Mouse (Mus musculus) kidney, embryonic 16.5 days (tissue): ENCODE measurements at regions not wholly inside any gene's neighbourhood (a gene's known extent, or its start where the extent isn't known, plus 50 kb on each side); places are given as distances from the start of the nearest gene placed in this dataset.
A peak's percentile ranks its signal among the peaks of the same experiment; 100 is the strongest.

Source experiments
- ATAC-seq: fragments of 200-750 bp; cut with Nextera tagmentation; 2 replicates; pipeline ENCODE4 v1.8.0; 2017; ENCODE audit warnings: moderate TSS enrichment; ENCODE audit not compliant: low FRiP score, low TSS enrichment
- H3K27ac ChIP-seq: fragments of 300-500 bp; sonication (generic); 2 replicates; pipeline ENCODE4 v1.5.1; 2014; ENCODE audit warnings: low read length
- H3K27me3 ChIP-seq: fragments of 300-500 bp; sonication (generic); 2 replicates; pipeline ENCODE4 v1.6.1; 2014; ENCODE audit warnings: low read length, control low read depth, mixed read lengths; ENCODE audit not compliant: insufficient read depth
- H3K36me3 ChIP-seq: fragments of 300-500 bp; sonication (generic); 2 replicates; pipeline ENCODE4 v1.6.1; 2014; ENCODE audit warnings: low read length, control low read depth, mixed read lengths; ENCODE audit not compliant: insufficient read depth
- H3K4me1 ChIP-seq: fragments of 300-500 bp; sonication (generic); 2 replicates; pipeline ENCODE4 v1.6.1; 2014; ENCODE audit warnings: low read length, control low read depth, mixed read lengths; ENCODE audit not compliant: insufficient read depth
- H3K4me2 ChIP-seq: fragments of 300-500 bp; sonication (generic); replicated peaks from 2 replicates; pipeline ENCODE4 v1.6.1; 2014; ENCODE audit warnings: low read depth, low read length
- H3K4me3 ChIP-seq: fragments of 300-500 bp; sonication (generic); 2 replicates; pipeline ENCODE4 v1.5.1; 2014; ENCODE audit warnings: mild to moderate bottlenecking, low read length
- H3K9ac ChIP-seq: fragments of 300-500 bp; sonication (generic); replicated peaks from 2 replicates; pipeline ENCODE4 v1.6.1; 2014; ENCODE audit warnings: low read length
- H3K9me3 ChIP-seq: fragments of 300-500 bp; sonication (generic); 2 replicates; pipeline ENCODE4 v1.6.1; 2016; ENCODE audit warnings: low read length, control low read depth
- WGBS: fragments of 180-500 bp; shearing (Covaris S2); extraction: QIAGEN DNeasy Blood & Tissue Kit; methylation state at CpG from one replicate; pipeline ENCODE4 v1.1.7; 2014; 5-methylcytosine and 5-hydroxymethylcytosine counted together

GRCm38 (mm10) chr10:95021209-95021608 is 76.6 kb upstream of the Plxnc1 start:
- Histone ChIP-seq H3K36me3 (no peaks in the 10 kb centered on the region), H3K4me3 (no peak overlapping the region), H3K4me2 (no peak overlapping the region), H3K9me3 (peaks cover 3% of the 10 kb centered on the region; the same call in 1 of the 2 replicates), H3K27ac (no peak overlapping the region), H3K9ac (no peak overlapping the region), H3K27me3 (no peaks in the 10 kb centered on the region), H3K4me1 (no peaks in the 10 kb centered on the region)
- 48% methylated on average over 1 of the region's 1 CpGs for WGBS
- ATAC-seq, result no peak; the same call in 1 of the 2 replicates

DNA sequence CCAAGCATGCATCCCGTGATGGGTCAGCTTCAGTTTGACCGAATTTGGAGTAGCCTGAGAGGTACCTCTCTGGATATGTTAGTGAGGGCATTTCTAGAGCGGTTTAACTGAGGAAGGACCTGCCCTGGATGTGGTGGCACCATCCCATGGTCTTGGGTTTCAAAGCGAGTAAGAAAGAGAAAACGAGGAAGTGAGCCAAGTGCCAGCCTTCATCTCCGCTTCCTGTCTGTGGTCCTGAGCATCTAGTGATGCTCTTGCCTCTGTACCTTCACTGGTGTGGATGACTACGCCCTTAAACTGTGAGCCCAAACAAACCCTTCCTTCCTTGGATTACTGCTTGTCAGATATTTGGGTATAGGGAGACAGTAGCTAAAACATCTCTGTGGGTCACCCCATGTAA is 72.3 kb upstream of the Plxnc1 start:
- 86% methylated on average over 7 of the region's 7 CpGs for WGBS
- Histone ChIP-seq H3K9ac (no peak overlapping the region), H3K27ac (no peak overlapping the region), H3K9me3 (peaks cover 3% of the 10 kb centered on the region; the same call in 1 of the 2 replicates), H3K27me3 (no peaks in the 10 kb centered on the region), H3K4me1 (no peaks in the 10 kb centered on the region), H3K4me3 (no peak overlapping the region), H3K4me2 (no peak overlapping the region), H3K36me3 (no peaks in the 10 kb centered on the region)
- no peak for ATAC-seq

GRCm38 (mm10) chr10:95015298-95015951 is 70.8 kb upstream of the Plxnc1 start:
- no peaks in the 10 kb centered on the region for H3K27me3 ChIP-seq
- no peak overlapping the region for H3K9ac ChIP-seq
- no peak overlapping the region for H3K4me3 ChIP-seq
- H3K4me2 ChIP-seq, result no peak overlapping the region
- 0 out of 2 replicates have a peak, but pooled peaks have one; percentile 31 for ATAC-seq
- no peak overlapping the region for H3K27ac ChIP-seq
- H3K4me1 ChIP-seq, result no peaks in the 10 kb centered on the region
- no peaks in the 10 kb centered on the region for H3K36me3 ChIP-seq
- H3K9me3 ChIP-seq, result peaks cover 3% of the 10 kb centered on the region; the same call in 1 of the 2 replicates
- WGBS, result 82% methylated on average over 9 of the region's 9 CpGs

DNA sequence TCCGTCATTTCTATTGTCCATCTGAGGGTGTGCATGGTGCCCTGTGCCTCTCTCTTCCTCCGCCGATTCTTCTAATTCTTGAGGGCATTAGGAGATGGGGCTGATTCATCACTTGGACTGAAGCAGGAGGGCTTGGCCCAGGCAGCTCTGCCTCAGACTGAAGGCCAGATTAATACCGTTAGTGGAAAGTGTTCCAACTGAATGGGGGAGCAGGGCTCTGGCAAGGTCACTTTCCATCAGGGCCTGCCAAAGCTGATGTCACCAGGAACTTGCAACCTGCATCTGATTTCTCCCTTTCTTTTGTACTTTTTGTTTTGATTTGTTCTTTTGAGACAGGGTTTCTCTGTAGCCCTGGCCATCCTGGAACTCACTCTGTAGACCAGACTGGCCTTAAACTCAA is 69.3 kb upstream of the Plxnc1 start:
- WGBS, result 86% methylated on average over 4 of the region's 4 CpGs
- ATAC-seq, result no peak
- H3K4me2 ChIP-seq, result no peak overlapping the region

DNA sequence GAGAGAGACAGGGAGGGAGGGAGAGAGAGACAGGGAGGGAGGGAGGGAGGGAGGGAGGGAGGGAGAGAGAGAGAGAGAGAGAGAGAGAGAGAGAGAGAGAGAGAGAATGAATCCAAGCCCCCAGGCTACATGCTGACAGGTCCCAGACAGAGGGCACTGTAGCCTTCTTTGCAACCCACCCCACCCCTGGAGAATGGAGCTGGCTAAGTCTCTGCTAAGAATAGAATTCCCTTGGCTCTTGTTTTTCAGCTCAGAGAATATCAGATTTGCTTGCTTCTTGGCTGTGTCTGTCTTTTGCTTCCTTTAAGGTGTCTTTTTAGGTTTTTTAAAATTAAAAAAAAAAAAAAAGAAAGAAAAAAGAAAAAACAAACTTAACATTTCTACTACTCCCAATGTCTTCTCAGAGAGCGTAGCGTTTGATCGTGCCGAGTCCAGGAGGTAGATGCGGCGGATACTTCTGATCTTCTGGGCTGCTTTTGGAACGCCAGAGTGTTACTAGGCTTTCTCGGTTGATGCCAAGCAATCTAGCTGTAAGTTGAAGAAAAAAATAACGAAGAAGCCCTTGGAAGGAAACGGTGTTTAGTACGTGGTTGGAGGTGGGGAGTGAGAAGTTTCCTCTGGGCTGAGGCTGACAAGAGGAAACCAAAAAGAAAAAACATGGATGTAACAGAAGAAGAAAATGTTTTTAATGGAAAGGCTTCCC is 68.7 kb upstream of the Plxnc1 start:
- Histone ChIP-seq H3K27me3 (no peaks in the 10 kb centered on the region), H3K9me3 (peaks cover 3% of the 10 kb centered on the region; the same call in 1 of the 2 replicates), H3K4me2 (no peak overlapping the region), H3K27ac (no peak overlapping the region), H3K9ac (no peak overlapping the region), H3K4me3 (no peak overlapping the region), H3K36me3 (no peaks in the 10 kb centered on the region), H3K4me1 (no peaks in the 10 kb centered on the region)
- 91% methylated on average over 11 of the region's 11 CpGs for WGBS
- ATAC-seq, result no peak

More for the DNA sequence above, 69.3 kb upstream of the Plxnc1 start:
- no peak overlapping the region for H3K27ac ChIP-seq
- no peaks in the 10 kb centered on the region for H3K4me1 ChIP-seq
- H3K36me3 ChIP-seq, result no peaks in the 10 kb centered on the region
- no peak overlapping the region for H3K4me3 ChIP-seq
- no peaks in the 10 kb centered on the region for H3K27me3 ChIP-seq
- H3K9ac ChIP-seq, result no peak overlapping the region
- peaks cover 3% of the 10 kb centered on the region; the same call in 1 of the 2 replicates for H3K9me3 ChIP-seq

- Histone ChIP-seq H3K4me2 (no peak overlapping the region), H3K36me3 (no peaks in the 10 kb centered on the region), H3K9me3 (peaks cover 3% of the 10 kb centered on the region; the same call in 1 of the 2 replicates), H3K27ac (no peak overlapping the region), H3K27me3 (no peaks in the 10 kb centered on the region), H3K9ac (no peak overlapping the region), H3K4me1 (no peaks in the 10 kb centered on the region), H3K4me3 (no peak overlapping the region)
- no peak for ATAC-seq
- 93% methylated on average over 6 of the region's 6 CpGs for WGBS
Observed at GRCm38 (mm10) chr10:95010333-95010732, 65.7 kb upstream of the Plxnc1 start.

- H3K9ac ChIP-seq, result no peak overlapping the region
- 95% methylated on average over 1 of the region's 1 CpGs for WGBS
- H3K4me1 ChIP-seq, result no peaks in the 10 kb centered on the region
- no peak overlapping the region for H3K4me3 ChIP-seq
- peaks cover 3% of the 10 kb centered on the region; the same call in 1 of the 2 replicates for H3K9me3 ChIP-seq
- H3K4me2 ChIP-seq, result no peak overlapping the region
- no peak overlapping the region for H3K27ac ChIP-seq
- no peak for ATAC-seq
- H3K36me3 ChIP-seq, result no peaks in the 10 kb centered on the region
- H3K27me3 ChIP-seq, result no peaks in the 10 kb centered on the region
Observed at GRCm38 (mm10) chr10:95009081-95009480, 64.4 kb upstream of the Plxnc1 start.

GRCm38 (mm10) chr10:95004065-95004763 is 59.6 kb upstream of the Plxnc1 start:
- Histone ChIP-seq H3K36me3 (no peaks in the 10 kb centered on the region), H3K4me1 (no peaks in the 10 kb centered on the region; the same call in 1 of the 2 replicates), H3K4me3 (no peak overlapping the region), H3K9ac (no peak overlapping the region), H3K27me3 (no peaks in the 10 kb centered on the region), H3K4me2 (no peak overlapping the region), H3K27ac (peak overlapping the region; percentile 57; the same call in 1 of the 2 replicates), H3K9me3 (peaks cover 3% of the 10 kb centered on the region; the same call in 1 of the 2 replicates)
- 0 out of 2 replicates have a peak, but pooled peaks have one; percentile 54 for ATAC-seq
- WGBS, result 70% methylated on average over 9 of the region's 9 CpGs

DNA sequence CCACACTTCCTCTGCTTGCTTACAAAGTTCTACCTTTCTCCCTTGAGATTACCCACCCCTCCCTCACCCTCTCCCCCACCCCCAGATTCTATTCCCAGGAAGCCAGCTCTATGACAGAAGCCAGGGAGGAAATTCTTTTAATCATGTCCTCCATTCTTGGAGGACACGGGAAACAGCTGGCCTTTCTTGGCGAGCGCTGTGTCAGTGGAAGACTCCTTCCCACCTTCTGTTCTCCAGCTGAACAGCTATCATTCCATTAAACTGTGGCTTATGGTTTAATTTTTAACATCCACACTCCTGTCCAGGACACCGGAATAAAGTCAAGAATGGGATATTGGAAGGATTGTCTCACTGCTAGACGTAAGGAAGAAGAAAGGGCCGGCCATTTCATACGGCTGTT is 59.0 kb upstream of the Plxnc1 start:
- ATAC-seq, result peak; percentile 15; the same call in 1 of the 2 replicates
- no peaks in the 10 kb centered on the region; the same call in 1 of the 2 replicates for H3K4me1 ChIP-seq
- WGBS, result 73% methylated on average over 7 of the region's 7 CpGs
- H3K27ac ChIP-seq, result peak overlapping the region; percentile 57; the same call in 1 of the 2 replicates
- H3K4me3 ChIP-seq, result no peak overlapping the region
- H3K4me2 ChIP-seq, result no peak overlapping the region
- peaks cover 3% of the 10 kb centered on the region; the same call in 1 of the 2 replicates for H3K9me3 ChIP-seq
- no peaks in the 10 kb centered on the region for H3K36me3 ChIP-seq
- H3K27me3 ChIP-seq, result no peaks in the 10 kb centered on the region
- no peak overlapping the region for H3K9ac ChIP-seq
